Mouse (Mus musculus) megakaryocyte, embryonic 14.5 days (primary cell): ENCODE measurements around the gene Gm11939.

Experiments
- FLI1 ChIP-seq: IDR thresholded peaks from 2 replicates; pipeline ENCODE4 v1.6.1; 2012; ENCODE audit warnings: low read length, inconsistent platforms, mixed read lengths
- GATA1 ChIP-seq: IDR thresholded peaks from 3 replicates; pipeline ENCODE4 v1.6.1; 2012; ENCODE audit warnings: mixed read lengths, low read length, inconsistent platforms, borderline replicate concordance

DNA sequence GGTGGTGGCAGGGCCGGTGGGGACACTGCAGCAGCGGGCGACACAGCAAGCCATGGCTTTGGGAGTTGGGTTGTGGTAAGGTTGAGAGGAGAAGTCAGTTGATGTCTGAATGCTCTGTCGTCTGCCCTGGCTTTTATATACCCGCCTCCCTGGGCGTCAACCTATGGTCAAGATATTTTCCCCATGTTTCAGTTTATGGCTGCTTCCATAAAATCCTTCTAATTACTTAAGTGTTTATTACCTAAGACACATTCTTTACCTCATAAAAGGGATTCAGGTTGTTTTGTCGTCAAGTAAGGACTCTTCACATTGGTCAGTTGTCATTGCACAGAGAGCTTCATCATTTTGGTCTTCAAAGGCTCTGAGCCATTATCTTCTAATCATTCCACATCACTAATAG lies 7.3 kb upstream of the Gm11939 start, which contains the start of gene Krtap3-1:
- no peak for TF ChIP-seq GATA1
- TF ChIP-seq FLI1 = no peak
